Mouse (Mus musculus): ENCODE data around the gene Mrtfa. TPM values are rescaled to one million over a fixed set of nuclear protein-coding genes. Genes with fewer than 3 reads are reported as not detected.

The Mrtfa gene
- polyA plus RNA-seq, 1 experiment: 2.7 TPM

GRCm38 (mm10) chr15:81181233-81181632 lies 9.3 kb downstream of the Mrtfa start:
- Histone ChIP-seq H3K4me1 (ENCODE audit: control insufficient read depth, insufficient read depth, insufficient read length, low read length) (peaks cover 2% of the 10 kb centered on the region; the same call in 1 of the 2 replicates), H3K27ac (replicated peaks; ENCODE audit: low read depth, low read length) (no peak overlapping the region)

GRCm38 (mm10) chr15:81179523-81179922 lies 11.0 kb downstream of the Mrtfa start:
- Histone ChIP-seq H3K27ac (replicated peaks; ENCODE audit: low read depth, low read length) (no peak overlapping the region), H3K4me1 (ENCODE audit: control insufficient read depth, insufficient read depth, insufficient read length, low read length) (peaks cover 2% of the 10 kb centered on the region; the same call in 1 of the 2 replicates), H3K4me3 (ENCODE audit: insufficient read depth, low read depth, low read length) (no peak overlapping the region)

More at GRCm38 (mm10) chr15:81181233-81181632, 9.3 kb downstream of the Mrtfa start:
- no peak overlapping the region for H3K4me3 ChIP-seq (ENCODE audit: insufficient read depth, low read depth, low read length)

- Histone ChIP-seq H3K4me1 (ENCODE audit: control insufficient read depth, insufficient read depth, insufficient read length, low read length) (peaks cover 2% of the 10 kb centered on the region; the same call in 1 of the 2 replicates), H3K27ac (replicated peaks; ENCODE audit: low read depth, low read length) (no peak overlapping the region)
These were observed 11.9 kb downstream of the Mrtfa start for GRCm38 (mm10) chr15:81178703-81179102.

GRCm38 (mm10) chr15:81177860-81178259 lies 12.7 kb downstream of the Mrtfa start:
- H3K4me3 ChIP-seq (ENCODE audit: insufficient read depth, low read depth, low read length): no peak overlapping the region
- H3K4me1 ChIP-seq (ENCODE audit: control insufficient read depth, insufficient read depth, insufficient read length, low read length): peaks cover 2% of the 10 kb centered on the region; the same call in 1 of the 2 replicates
- H3K27ac ChIP-seq (replicated peaks; ENCODE audit: low read depth, low read length): no peak overlapping the region

More at GRCm38 (mm10) chr15:81178703-81179102, 11.9 kb downstream of the Mrtfa start:
- H3K4me3 ChIP-seq (ENCODE audit: insufficient read depth, low read depth, low read length): no peak overlapping the region

- peaks cover 1% of the 10 kb centered on the region; the same call in 1 of the 2 replicates for H3K4me1 ChIP-seq (ENCODE audit: control insufficient read depth, insufficient read depth, insufficient read length, low read length)
- no peak overlapping the region for H3K27ac ChIP-seq (replicated peaks; ENCODE audit: low read depth, low read length)
- H3K4me3 ChIP-seq (ENCODE audit: insufficient read depth, low read depth, low read length): no peak overlapping the region
These were observed 14.9 kb downstream of the Mrtfa start for GRCm38 (mm10) chr15:81175633-81176032.

- Histone ChIP-seq H3K4me1 (ENCODE audit: control insufficient read depth, insufficient read depth, insufficient read length, low read length) (no peaks in the 10 kb centered on the region), H3K4me3 (ENCODE audit: insufficient read depth, low read depth, low read length) (no peak overlapping the region), H3K27ac (replicated peaks; ENCODE audit: low read depth, low read length) (no peak overlapping the region)
These were observed 18.3 kb downstream of the Mrtfa start for GRCm38 (mm10) chr15:81172259-81172658.

- Histone ChIP-seq H3K4me1 (ENCODE audit: control insufficient read depth, insufficient read depth, insufficient read length, low read length) (0 out of 2 replicates have a peak, but pooled peaks cover 2% of the 10 kb centered on the region), H3K27ac (replicated peaks; ENCODE audit: low read depth, low read length) (no peak overlapping the region), H3K4me3 (ENCODE audit: insufficient read depth, low read depth, low read length) (no peak overlapping the region)
These were observed 21.8 kb downstream of the Mrtfa start for GRCm38 (mm10) chr15:81168735-81169134.

- H3K27ac ChIP-seq (replicated peaks; ENCODE audit: low read depth, low read length): no peak overlapping the region
- H3K4me1 ChIP-seq (ENCODE audit: control insufficient read depth, insufficient read depth, insufficient read length, low read length): 0 out of 2 replicates have a peak, but pooled peaks cover 2% of the 10 kb centered on the region
- H3K4me3 ChIP-seq (ENCODE audit: insufficient read depth, low read depth, low read length): no peak overlapping the region
These were observed 22.7 kb downstream of the Mrtfa start for GRCm38 (mm10) chr15:81167831-81168230.

GRCm38 (mm10) chr15:81166291-81166690 lies 24.3 kb downstream of the Mrtfa start:
- H3K4me3 ChIP-seq (ENCODE audit: insufficient read depth, low read depth, low read length): no peak overlapping the region
- H3K4me1 ChIP-seq (ENCODE audit: control insufficient read depth, insufficient read depth, insufficient read length, low read length): 0 out of 2 replicates have a peak, but pooled peaks cover 2% of the 10 kb centered on the region
- H3K27ac ChIP-seq (replicated peaks; ENCODE audit: low read depth, low read length): no peak overlapping the region

- Histone ChIP-seq H3K27ac (replicated peaks; ENCODE audit: low read depth, low read length) (no peak overlapping the region), H3K4me3 (ENCODE audit: insufficient read depth, low read depth, low read length) (no peak overlapping the region), H3K4me1 (ENCODE audit: control insufficient read depth, insufficient read depth, insufficient read length, low read length) (0 out of 2 replicates have a peak, but pooled peaks cover 2% of the 10 kb centered on the region)
These were observed 25.8 kb downstream of the Mrtfa start for GRCm38 (mm10) chr15:81164560-81165310.

GRCm38 (mm10) chr15:81161571-81161970 lies 29.0 kb downstream of the Mrtfa start:
- Histone ChIP-seq H3K4me1 (ENCODE audit: control insufficient read depth, insufficient read depth, insufficient read length, low read length) (0 out of 2 replicates have a peak, but pooled peaks cover 2% of the 10 kb centered on the region), H3K27ac (replicated peaks; ENCODE audit: low read depth, low read length) (no peak overlapping the region), H3K4me3 (ENCODE audit: insufficient read depth, low read depth, low read length) (no peak overlapping the region)

- Histone ChIP-seq H3K4me1 (ENCODE audit: control insufficient read depth, insufficient read depth, insufficient read length, low read length) (0 out of 2 replicates have a peak, but pooled peaks cover 4% of the 10 kb centered on the region), H3K27ac (replicated peaks; ENCODE audit: low read depth, low read length) (no peak overlapping the region), H3K4me3 (ENCODE audit: insufficient read depth, low read depth, low read length) (no peak overlapping the region)
These were observed 29.9 kb downstream of the Mrtfa start for GRCm38 (mm10) chr15:81160677-81161076.

GRCm38 (mm10) chr15:81159212-81159611 lies 31.3 kb downstream of the Mrtfa start:
- H3K4me1 ChIP-seq (ENCODE audit: control insufficient read depth, insufficient read depth, insufficient read length, low read length): 0 out of 2 replicates have a peak, but pooled peaks cover 2% of the 10 kb centered on the region
- no peak overlapping the region for H3K4me3 ChIP-seq (ENCODE audit: insufficient read depth, low read depth, low read length)
- no peak overlapping the region for H3K27ac ChIP-seq (replicated peaks; ENCODE audit: low read depth, low read length)

GRCm38 (mm10) chr15:81158517-81159120 lies 31.9 kb downstream of the Mrtfa start:
- Histone ChIP-seq H3K27ac (replicated peaks; ENCODE audit: low read depth, low read length) (no peak overlapping the region), H3K4me3 (ENCODE audit: insufficient read depth, low read depth, low read length) (no peak overlapping the region), H3K4me1 (ENCODE audit: control insufficient read depth, insufficient read depth, insufficient read length, low read length) (0 out of 2 replicates have a peak, but pooled peaks cover 2% of the 10 kb centered on the region)

GRCm38 (mm10) chr15:81156453-81156852 lies 34.1 kb downstream of the Mrtfa start:
- no peak overlapping the region for H3K4me3 ChIP-seq (ENCODE audit: insufficient read depth, low read depth, low read length)
- H3K27ac ChIP-seq (replicated peaks; ENCODE audit: low read depth, low read length): no peak overlapping the region

More at GRCm38 (mm10) chr15:81156453-81156852, 34.1 kb downstream of the Mrtfa start:
- 0 out of 2 replicates have a peak, but pooled peaks cover 2% of the 10 kb centered on the region for H3K4me1 ChIP-seq (ENCODE audit: control insufficient read depth, insufficient read depth, insufficient read length, low read length)

All from brown adipose tissue, adult 24 weeks (tissue).